Comparison of ENCODE assay signal across 17 mouse cellular contexts in genomic region chr1:177589034-177589433, GRCm38 (mm10).
DNase-seq lines count a peak whose midpoint lies in the region; ATAC-seq and TF ChIP-seq lines count a peak whose summit lies in the region.
"Had no signal": no experiment of that assay in that cellular context is flagged by ENCODE, and none has a peak within 500 bp of the region (broad histone marks: within the 10 kb centered on the region; RNA-seq: fewer than 3 reads in every experiment).

No protein-coding gene starts in this region.

- ATAC-seq in liver, embryonic 12.5 days = no peak
- no peak for ATAC-seq in monocyte, adult 5-6 weeks (replicated peaks; ENCODE audit: insufficient number of reproducible peaks, low FRiP score, low TSS enrichment, poor library complexity, severe bottlenecking)
- ATAC-seq: forebrain, postnatal 0 days; intestine, postnatal 0 days; liver, postnatal 0 days had no signal

- peaks cover 41% of the 10 kb centered on the region for H3K4me1 ChIP-seq in cerebellum, adult 2 months (ENCODE audit: control insufficient read depth, insufficient read depth, low read length)
- no peaks in the 10 kb centered on the region for H3K4me1 ChIP-seq in liver, embryonic 12.5 days
- H3K4me1 ChIP-seq: heart, embryonic 13.5 days; hindbrain, embryonic 12.5 days; limb, embryonic 13.5 days; midbrain, embryonic 12.5 days had no signal

- no peak overlapping the region for H3K4me2 ChIP-seq in liver, embryonic 12.5 days
- H3K4me2 ChIP-seq: heart, embryonic 13.5 days; hindbrain, embryonic 12.5 days; limb, embryonic 13.5 days; midbrain, embryonic 12.5 days had no signal

- WGBS in cerebellum, adult 2 months = 8% methylated on average over 7 of the region's 7 CpGs
- 76% methylated on average over 7 of the region's 7 CpGs for WGBS in liver, embryonic 12.5 days (ENCODE audit: insufficient replicate concordance)

- H3K9me3 ChIP-seq in liver, embryonic 12.5 days (replicated peaks) = no peaks in the 10 kb centered on the region
- H3K9me3 ChIP-seq: heart, embryonic 13.5 days; hindbrain, embryonic 12.5 days; limb, embryonic 13.5 days; midbrain, embryonic 12.5 days had no signal

- H3K27ac ChIP-seq in cerebellum, adult 2 months (ENCODE audit: insufficient read depth, low read length) = peak overlapping the region; percentile 84
- H3K27ac ChIP-seq in liver, embryonic 12.5 days = no peak overlapping the region
- H3K27ac ChIP-seq: heart, embryonic 13.5 days; hindbrain, embryonic 12.5 days; limb, embryonic 13.5 days; midbrain, embryonic 12.5 days had no signal

- no peak for TF ChIP-seq POLR2A in cerebellum, adult 2 months (IDR thresholded peaks at IDR 0.05; ENCODE audit: borderline replicate concordance, insufficient read depth, low read length)

- H3K4me3 ChIP-seq in cerebellum, adult 2 months (replicated peaks; ENCODE audit: insufficient read depth, low read depth, low read length) = no peak overlapping the region
- no peak overlapping the region for H3K4me3 ChIP-seq in liver, embryonic 12.5 days
- H3K4me3 ChIP-seq: heart, embryonic 13.5 days; hindbrain, embryonic 12.5 days; limb, embryonic 13.5 days; midbrain, embryonic 12.5 days had no signal

- H3K36me3 ChIP-seq in splenic B cell, adult 2 months (ENCODE audit: control insufficient read depth, insufficient read depth, low read length, poor library complexity, severe bottlenecking) = no peaks in the 10 kb centered on the region
- no peaks in the 10 kb centered on the region for H3K36me3 ChIP-seq in liver, embryonic 12.5 days
- H3K36me3 ChIP-seq: heart, embryonic 13.5 days; hindbrain, embryonic 12.5 days; limb, embryonic 13.5 days; midbrain, embryonic 12.5 days had no signal

- no peak overlapping the region for H3K9ac ChIP-seq in liver, embryonic 12.5 days
- H3K9ac ChIP-seq: forebrain, postnatal 0 days; heart, embryonic 13.5 days; hindbrain, embryonic 12.5 days; limb, embryonic 13.5 days; liver, postnatal 0 days; midbrain, embryonic 12.5 days had no signal

- TF ChIP-seq CTCF in cerebellum, adult 2 months (IDR thresholded peaks at IDR 0.05; ENCODE audit: borderline replicate concordance, insufficient read depth, low read depth, low read length) = no peak

- peak; percentile 17 for DNase-seq in retina, postnatal 1 day
- no peak for DNase-seq in retina, embryonic 14.5 days (ENCODE audit: low spot score)
- peak; percentile 83 to 91 for DNase-seq in cerebellum, adult 2 months
- DNase-seq in kidney, adult 8-10 months = peak; percentile 57 to 75
- peak; percentile 42 for DNase-seq in splenic B cell, adult 2 months (ENCODE audit: low read depth, low spot score)
- no peak for DNase-seq in ovary, postnatal 36 days (ENCODE audit: low spot score)
- DNase-seq: forebrain, postnatal 0 days; gastrocnemius, postnatal 10 days; liver, postnatal 0 days; lung, postnatal 4 days had no signal

- H3K27me3 ChIP-seq in cerebellum, adult 2 months (ENCODE audit: control insufficient read depth, insufficient read depth, low read length) = no peaks in the 10 kb centered on the region
- H3K27me3 ChIP-seq in splenic B cell, adult 2 months (ENCODE audit: control insufficient read depth, insufficient read depth, low read length, poor library complexity, severe bottlenecking) = no peaks in the 10 kb centered on the region
- no peaks in the 10 kb centered on the region for H3K27me3 ChIP-seq in liver, embryonic 12.5 days (replicated peaks)
- H3K27me3 ChIP-seq: heart, embryonic 13.5 days; hindbrain, embryonic 12.5 days; limb, embryonic 13.5 days; midbrain, embryonic 12.5 days had no signal

Comparison
In these comparisons a context has a peak if more than half of its experiments do, and no peak if none do; other contexts are left out.
1. DNase-seq: peak in retina, postnatal 1 day (single experiment), cerebellum, adult 2 months (2 of 2), kidney, adult 8-10 months (2 of 2) and splenic B cell, adult 2 months (single experiment); none in retina, embryonic 14.5 days (single experiment) and ovary, postnatal 36 days (single experiment).